Mouse (Mus musculus): Measurements from ENCODE around the gene Cd109. TPM values are rescaled to one million over a fixed set of nuclear protein-coding genes. Genes with fewer than 3 reads are reported as not detected.
A peak's percentile ranks its signal among the peaks of the same experiment; 100 is the strongest.

Cd109 gene
- total RNA-seq, 2 experiments from 2014 or later = 2.5 to 3.2 TPM

GRCm38 (mm10) chr9:78633976-78634375 lies 18.6 kb downstream of the Cd109 start:
- no peak for ATAC-seq (ENCODE audit: poor library complexity, severe bottlenecking)

- no peak for ATAC-seq (ENCODE audit: poor library complexity, severe bottlenecking)
These were observed 26.0 kb downstream of the Cd109 start for GRCm38 (mm10) chr9:78641386-78641785.

- ATAC-seq (ENCODE audit: poor library complexity, severe bottlenecking) = peak; percentile 64
These were observed 30.8 kb downstream of the Cd109 start for GRCm38 (mm10) chr9:78646008-78646777.

GRCm38 (mm10) chr9:78648641-78649040 lies 33.3 kb downstream of the Cd109 start:
- no peak for ATAC-seq (ENCODE audit: poor library complexity, severe bottlenecking)

GRCm38 (mm10) chr9:78649398-78649797 lies 34.1 kb downstream of the Cd109 start:
- ATAC-seq (ENCODE audit: poor library complexity, severe bottlenecking) = no peak

GRCm38 (mm10) chr9:78657564-78657963 lies 42.2 kb downstream of the Cd109 start:
- no peak for ATAC-seq (ENCODE audit: poor library complexity, severe bottlenecking)

GRCm38 (mm10) chr9:78671446-78671985 lies 56.2 kb downstream of the Cd109 start:
- peak; percentile 38; the same call in 1 of the 2 replicates for ATAC-seq (ENCODE audit: poor library complexity, severe bottlenecking)

- peak; percentile 77 for ATAC-seq (ENCODE audit: poor library complexity, severe bottlenecking)
These were observed 85.3 kb downstream of the Cd109 start for GRCm38 (mm10) chr9:78700691-78701090.

GRCm38 (mm10) chr9:78702509-78703239 lies 87.3 kb downstream of the Cd109 start:
- ATAC-seq (ENCODE audit: poor library complexity, severe bottlenecking) = no peak

GRCm38 (mm10) chr9:78720888-78721798 lies 105.8 kb downstream of the Cd109 start:
- no peak for ATAC-seq (ENCODE audit: poor library complexity, severe bottlenecking)

GRCm38 (mm10) chr9:78731931-78732330 lies 116.6 kb downstream of the Cd109 start:
- ATAC-seq (ENCODE audit: poor library complexity, severe bottlenecking) = no peak

- ATAC-seq (ENCODE audit: poor library complexity, severe bottlenecking) = no peak
These were observed 120.2 kb downstream of the Cd109 start for GRCm38 (mm10) chr9:78735519-78735918.

GRCm38 (mm10) chr9:78742012-78742411 lies 126.7 kb downstream of the Cd109 start:
- no peak for ATAC-seq (ENCODE audit: poor library complexity, severe bottlenecking)

- no peak for ATAC-seq (ENCODE audit: poor library complexity, severe bottlenecking)
These were observed 134.9 kb downstream of the Cd109 start for GRCm38 (mm10) chr9:78750246-78750645.

Other genes starting within 250 kb of the Cd109 start
- not detected in 2 replicates for gene Dppa5a, start 247.4 kb upstream of the Cd109 start, total RNA-seq (2015)
- not detected in 2 replicates for gene Dppa5a, start 247.4 kb upstream of the Cd109 start, total RNA-seq (2017)
- gene Ooep, start 236.8 kb upstream of the Cd109 start, total RNA-seq (2015) = not detected in 2 replicates
- not detected in 2 replicates for gene Ooep, start 236.8 kb upstream of the Cd109 start, total RNA-seq (2017)
- gene Ddx43, start 219.8 kb upstream of the Cd109 start, total RNA-seq (2015) = 0.39 TPM in 1 of 2 replicates, not detected in the other
- 0.08 TPM in 1 of 2 replicates, not detected in the other for gene Ddx43, start 219.8 kb upstream of the Cd109 start, total RNA-seq (2017)
- 18.4 and 21.4 TPM in 2 replicates for gene Cgas, start 172.3 kb upstream of the Cd109 start, total RNA-seq (2015)
- 12.1 and 14.5 TPM in 2 replicates for gene Cgas, start 172.3 kb upstream of the Cd109 start, total RNA-seq (2017)
- 21.1 and 22.3 TPM in 2 replicates for gene Mto1, start 167.3 kb upstream of the Cd109 start, total RNA-seq (2015)
- 26.4 and 28.9 TPM in 2 replicates for gene Mto1, start 167.3 kb upstream of the Cd109 start, total RNA-seq (2017)
- gene Gm17324, start 166.8 kb upstream of the Cd109 start, total RNA-seq (2015) = not detected in 2 replicates
- gene Gm17324, start 166.8 kb upstream of the Cd109 start, total RNA-seq (2017) = not detected in 2 replicates
- 11,658 and 12,645 TPM in 2 replicates for gene Eef1a1, start 126.4 kb upstream of the Cd109 start, total RNA-seq (2015)
- gene Eef1a1, start 126.4 kb upstream of the Cd109 start, total RNA-seq (2017) = 9,740 and 9,937 TPM in 2 replicates
- gene Slc17a5, start 27.5 kb upstream of the Cd109 start, total RNA-seq (2015) = 8.8 and 10.2 TPM in 2 replicates
- gene Slc17a5, start 27.5 kb upstream of the Cd109 start, total RNA-seq (2017) = 5.6 and 8.0 TPM in 2 replicates